Mouse (Mus musculus) midbrain, embryonic 14.5 days (tissue): ENCODE measurements at regions not wholly inside any gene's neighbourhood (a gene's known extent, or its start where the extent isn't known, plus 50 kb on each side); places are given as distances from the start of the nearest gene placed in this dataset.

ENCODE experiments used
- ATAC-seq: fragments of 200-750 bp; cut with Nextera tagmentation; 2 replicates; pipeline ENCODE4 v1.8.0; 2017; ENCODE audit warnings: moderate number of reproducible peaks, moderate library complexity; ENCODE audit not compliant: low FRiP score, low TSS enrichment
- DNase-seq: peaks from one replicate; pipeline ENCODE4 v3.0.0-alpha.2; 2015
- H3K27ac ChIP-seq: fragments of 300-500 bp; sonication (generic); replicated peaks from 2 replicates; pipeline ENCODE4 v1.5.1; 2014; ENCODE audit warnings: mild to moderate bottlenecking, low read depth, low read length, moderate library complexity
- H3K27me3 ChIP-seq: fragments of 300-500 bp; sonication (generic); 2 replicates; pipeline ENCODE4 v1.6.1; 2014; ENCODE audit warnings: low read length, control low read depth, mixed read lengths; ENCODE audit not compliant: control insufficient read depth, insufficient read depth
- H3K36me3 ChIP-seq: fragments of 300-500 bp; sonication (generic); 2 replicates; pipeline ENCODE4 v1.6.1; 2014; ENCODE audit warnings: low read length, control low read depth; ENCODE audit not compliant: control insufficient read depth, insufficient read depth
- H3K4me1 ChIP-seq: fragments of 300-500 bp; sonication (generic); 2 replicates; pipeline ENCODE4 v1.6.1; 2014; ENCODE audit warnings: mild to moderate bottlenecking, antibody characterized with exemption, low read length, control low read depth; ENCODE audit not compliant: control insufficient read depth, insufficient read depth
- H3K4me2 ChIP-seq: fragments of 300-500 bp; sonication (generic); 2 replicates; pipeline ENCODE4 v1.6.1; 2014; ENCODE audit warnings: mild to moderate bottlenecking, low read length, moderate library complexity
- H3K4me3 ChIP-seq: fragments of 300-500 bp; sonication (generic); replicated peaks from 2 replicates; pipeline ENCODE4 v1.5.1; 2014; ENCODE audit warnings: low read depth, low read length
- H3K9ac ChIP-seq: fragments of 300-500 bp; sonication (generic); replicated peaks from 2 replicates; pipeline ENCODE4 v1.6.1; 2014; ENCODE audit warnings: mild to moderate bottlenecking, low read length, moderate library complexity
- H3K9me3 ChIP-seq: fragments of 300-500 bp; sonication (generic); 2 replicates; pipeline ENCODE4 v1.6.1; 2016; ENCODE audit warnings: low read length, control low read depth, mixed read lengths; ENCODE audit not compliant: control insufficient read depth
- WGBS: fragments of 180-500 bp; shearing (Covaris S2); extraction: QIAGEN DNeasy Blood & Tissue Kit; methylation state at CpG from one replicate; pipeline ENCODE4 v1.1.7; 2014; 5-methylcytosine and 5-hydroxymethylcytosine counted together

- H3K4me3 ChIP-seq: no peak overlapping the region
- no peaks in the 10 kb centered on the region for H3K27me3 ChIP-seq
- ATAC-seq: no peak
Observed at GRCm38 (mm10) chr7:118303921-118304320, 60.5 kb upstream of the Smg1 start.

GRCm38 (mm10) chr7:118300678-118301342, 57.3 kb upstream of the Smg1 start:
- no peak for ATAC-seq
- H3K9ac ChIP-seq: no peak overlapping the region
- no peaks in the 10 kb centered on the region for H3K4me1 ChIP-seq
- H3K9me3 ChIP-seq: no peaks in the 10 kb centered on the region
- H3K27me3 ChIP-seq: no peaks in the 10 kb centered on the region
- DNase-seq: peak; percentile 19
- no peak overlapping the region for H3K4me3 ChIP-seq
- no peaks in the 10 kb centered on the region for H3K36me3 ChIP-seq
- no peak overlapping the region for H3K4me2 ChIP-seq
- H3K27ac ChIP-seq: no peak overlapping the region
- WGBS: 73% methylated on average over 7 of the region's 7 CpGs

More at GRCm38 (mm10) chr7:118303921-118304320, 60.5 kb upstream of the Smg1 start:
- no peak for DNase-seq
- Histone ChIP-seq H3K27ac (no peak overlapping the region), H3K4me1 (no peaks in the 10 kb centered on the region), H3K9ac (no peak overlapping the region), H3K36me3 (no peaks in the 10 kb centered on the region), H3K4me2 (no peak overlapping the region), H3K9me3 (no peaks in the 10 kb centered on the region)
- 90% methylated on average over 6 of the region's 6 CpGs for WGBS

DNA sequence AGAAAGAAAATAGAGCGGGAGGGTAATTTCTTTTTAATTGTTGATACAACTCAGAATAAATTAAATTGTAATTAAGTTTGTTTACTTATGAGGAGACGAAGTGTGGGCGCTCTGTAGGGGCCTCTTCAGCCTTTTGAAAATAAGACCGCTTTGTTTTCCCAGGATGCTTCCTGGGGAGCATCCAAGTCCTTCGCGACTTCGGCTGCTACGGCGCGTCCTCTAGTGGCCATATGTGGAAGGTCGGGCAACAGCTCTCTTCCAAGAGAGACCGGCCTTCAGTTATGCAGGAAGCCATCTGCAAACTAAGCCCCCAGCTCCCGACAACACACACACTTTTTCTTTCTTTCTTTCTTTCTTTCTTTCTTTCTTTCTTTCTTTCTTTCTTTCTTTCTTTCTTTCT, 54.1 kb upstream of the Smg1 start:
- Histone ChIP-seq H3K4me3 (no peak overlapping the region), H3K4me2 (peak overlapping the region; percentile 30), H3K27me3 (no peaks in the 10 kb centered on the region), H3K9me3 (peaks cover 3% of the 10 kb centered on the region; the same call in 1 of the 2 replicates), H3K9ac (no peak overlapping the region), H3K36me3 (no peaks in the 10 kb centered on the region), H3K27ac (no peak overlapping the region), H3K4me1 (no peaks in the 10 kb centered on the region)
- WGBS: 2% methylated on average over 13 of the region's 13 CpGs
- peak; percentile 94 for DNase-seq
- peak; percentile 68; the same call in 1 of the 2 replicates for ATAC-seq

- H3K4me1 ChIP-seq: no peaks in the 10 kb centered on the region
- H3K9me3 ChIP-seq: peaks cover 3% of the 10 kb centered on the region; the same call in 1 of the 2 replicates
- no peak overlapping the region for H3K4me3 ChIP-seq
- peak overlapping the region; percentile 30 for H3K4me2 ChIP-seq
- peak; percentile 7 for DNase-seq
- H3K9ac ChIP-seq: no peak overlapping the region
- no peak for ATAC-seq
- no peak overlapping the region for H3K27ac ChIP-seq
- H3K27me3 ChIP-seq: no peaks in the 10 kb centered on the region
- WGBS: 54% methylated on average over 14 of the region's 14 CpGs
- H3K36me3 ChIP-seq: no peaks in the 10 kb centered on the region
Observed at GRCm38 (mm10) chr7:118296856-118297518, 53.5 kb upstream of the Smg1 start.

- WGBS: 84% methylated on average over 6 of the region's 6 CpGs
- no peak for DNase-seq
- Histone ChIP-seq H3K4me2 (no peak overlapping the region), H3K4me3 (no peak overlapping the region), H3K27me3 (no peaks in the 10 kb centered on the region), H3K9me3 (peaks cover 3% of the 10 kb centered on the region; the same call in 1 of the 2 replicates), H3K4me1 (no peaks in the 10 kb centered on the region), H3K36me3 (no peaks in the 10 kb centered on the region), H3K9ac (no peak overlapping the region), H3K27ac (no peak overlapping the region)
- ATAC-seq: no peak
Observed at GRCm38 (mm10) chr7:118295855-118296254, 52.4 kb upstream of the Smg1 start.

DNA sequence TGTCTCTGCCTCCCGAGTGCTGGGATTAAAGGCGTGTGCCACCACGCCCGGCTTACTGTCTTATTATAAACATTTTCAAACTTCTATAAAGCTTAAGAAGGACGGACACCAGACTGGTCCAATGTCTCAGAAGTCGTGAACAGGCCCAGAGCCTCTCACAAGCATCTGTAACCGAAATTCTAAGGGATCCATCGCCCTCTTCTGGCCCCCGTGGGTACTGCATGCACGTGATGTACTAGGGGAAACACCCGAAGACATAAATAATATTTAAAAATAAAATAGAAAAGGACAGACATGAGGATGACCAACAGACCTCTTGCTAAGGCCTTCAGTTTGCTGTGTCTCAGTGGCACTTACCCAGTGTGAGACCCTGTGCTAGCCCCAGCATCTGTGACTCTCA, 51.8 kb upstream of the Smg1 start:
- Histone ChIP-seq H3K9ac (no peak overlapping the region), H3K36me3 (no peaks in the 10 kb centered on the region), H3K4me1 (no peaks in the 10 kb centered on the region), H3K9me3 (peaks cover 3% of the 10 kb centered on the region; the same call in 1 of the 2 replicates), H3K27me3 (no peaks in the 10 kb centered on the region), H3K4me3 (no peak overlapping the region), H3K27ac (no peak overlapping the region), H3K4me2 (no peak overlapping the region)
- DNase-seq (no peak), ATAC-seq (no peak)
- 82% methylated on average over 11 of the region's 11 CpGs for WGBS

DNA sequence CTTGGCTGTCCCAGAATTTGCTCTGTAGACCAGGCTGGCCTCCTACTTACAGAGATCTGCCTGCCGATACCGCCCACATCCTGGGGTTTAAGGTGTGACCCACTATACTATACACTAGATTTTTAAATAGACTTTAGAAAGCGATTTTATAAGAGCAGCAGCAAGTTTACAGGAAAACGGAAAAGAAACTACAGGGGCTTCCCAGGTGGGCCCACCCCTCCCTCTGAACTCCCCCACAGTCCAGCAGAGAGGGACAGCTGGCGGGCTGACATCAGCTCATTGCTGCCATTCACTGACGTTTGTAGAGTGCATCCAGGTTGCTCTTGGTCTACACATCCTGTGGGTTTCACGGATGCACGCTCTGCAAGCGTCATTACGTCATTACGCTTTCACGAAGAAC, 51.2 kb upstream of the Smg1 start:
- Histone ChIP-seq H3K36me3 (no peaks in the 10 kb centered on the region), H3K9ac (no peak overlapping the region), H3K4me2 (no peak overlapping the region), H3K4me3 (no peak overlapping the region), H3K27me3 (no peaks in the 10 kb centered on the region), H3K4me1 (no peaks in the 10 kb centered on the region), H3K9me3 (peaks cover 3% of the 10 kb centered on the region; the same call in 1 of the 2 replicates), H3K27ac (no peak overlapping the region)
- ATAC-seq: no peak
- no peak for DNase-seq
- 95% methylated on average over 12 of the region's 12 CpGs for WGBS
